Mouse (Mus musculus) G1E-ER4 (cell line): ENCODE data around the gene Eva1a. TPM values are rescaled to one million over a fixed set of nuclear protein-coding genes. Genes with fewer than 3 reads are reported as not detected.

Experiments
- GATA1 ChIP-seq: IDR thresholded peaks from one replicate; pipeline ENCODE4 v1.8.0; 2012; ENCODE audit warnings: low read length, inconsistent platforms
- polyA plus RNA-seq: library from polyadenylated mRNA; stranded (reverse); fragments of >175 nt; gene quantifications from 2 replicates; pipeline ENCODE4 v1.2.3, GENCODE M21; 2012

Gene Eva1a
- polyA plus RNA-seq: not detected in 2 replicates

- TF ChIP-seq GATA1: no peak
These were observed at the start of gene Eva1a for GRCm38 (mm10) chr6:82040834-82041487. TSS of gene Eva1a (plus strand) at chr6:82041043.

DNA sequence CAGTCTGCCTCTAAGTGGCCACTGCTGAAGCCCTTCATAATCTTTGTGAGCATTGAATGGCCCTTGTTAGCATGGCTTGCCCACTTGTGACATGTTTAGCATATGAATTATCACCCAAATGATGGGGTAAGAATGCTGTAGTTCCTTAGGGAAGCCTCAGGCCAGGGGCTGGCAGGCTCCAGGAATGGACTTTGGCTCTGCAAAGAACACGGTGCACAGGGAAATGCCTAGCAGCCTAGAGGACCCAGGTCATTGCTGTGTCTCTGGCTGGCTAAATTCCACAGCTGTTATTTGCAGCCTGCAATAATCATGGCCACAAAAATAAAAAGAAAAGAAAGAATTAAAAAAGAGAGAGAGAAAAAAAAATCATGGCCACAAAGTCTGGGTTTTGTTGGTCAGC, 28.5 kb upstream of the Eva1a start:
- no peak for TF ChIP-seq GATA1

DNA sequence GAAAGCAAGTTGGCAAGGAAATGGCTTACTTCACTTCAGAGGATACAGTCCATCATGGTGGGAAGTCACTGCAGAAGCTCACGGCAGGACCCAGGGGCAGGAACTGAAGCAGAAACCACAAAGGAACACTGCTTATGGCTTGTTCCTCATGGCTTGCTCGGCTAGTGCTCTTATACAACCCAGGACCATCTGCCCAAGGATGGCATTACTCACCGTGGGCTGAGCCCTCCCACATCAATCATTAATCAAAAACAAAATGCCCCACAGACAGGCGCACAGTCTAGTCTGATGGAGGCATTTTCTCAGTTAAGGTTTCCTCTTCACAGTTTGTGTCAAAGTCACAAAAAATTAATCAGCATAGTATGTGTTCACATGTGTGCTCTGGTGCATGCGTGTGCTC, 19.8 kb upstream of the Eva1a start:
- TF ChIP-seq GATA1: no peak

DNA sequence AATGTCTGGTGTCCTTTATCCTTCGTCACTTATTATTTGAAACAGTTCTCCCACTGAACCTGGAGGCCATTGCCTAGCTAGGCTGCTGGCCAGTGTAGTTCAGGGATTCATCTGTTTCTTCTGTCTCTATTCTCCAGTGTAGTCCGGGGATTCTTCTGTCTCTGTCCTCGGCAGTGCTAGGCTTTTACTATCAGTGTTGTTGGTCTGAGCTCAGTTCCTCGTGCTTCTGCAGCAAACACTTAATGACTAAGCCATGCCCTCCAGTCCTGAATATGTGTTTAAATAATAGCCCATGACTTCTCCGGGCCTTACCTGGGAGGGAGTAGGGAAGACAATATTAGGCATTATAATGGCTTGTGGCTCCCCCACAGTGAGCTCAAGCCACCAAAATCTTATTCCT, 19.3 kb upstream of the Eva1a start:
- TF ChIP-seq GATA1: no peak

- TF ChIP-seq GATA1: no peak
These were observed 11.0 kb upstream of the Eva1a start for GRCm38 (mm10) chr6:82029611-82030510.

DNA sequence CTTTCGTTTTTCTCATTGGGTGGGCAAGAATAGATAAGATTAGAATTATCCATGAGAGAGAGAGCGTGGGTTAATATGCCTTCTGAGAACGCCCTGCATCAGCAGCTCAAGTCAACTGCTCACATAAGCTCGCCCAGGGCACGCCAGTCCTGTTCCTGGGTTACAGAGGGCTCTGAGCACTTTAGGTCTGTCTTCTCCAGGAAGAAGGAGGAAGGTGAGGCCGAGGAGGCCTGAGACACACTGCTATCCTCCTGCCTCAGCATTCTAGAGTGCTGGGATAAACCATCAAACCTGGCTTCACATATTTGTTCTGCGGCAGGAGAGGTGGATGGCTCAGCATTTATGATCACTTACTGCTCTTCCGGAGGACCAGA, 10.3 kb upstream of the Eva1a start:
- TF ChIP-seq GATA1: no peak

GRCm38 (mm10) chr6:82037211-82037610, 3.6 kb upstream of the Eva1a start:
- no peak for TF ChIP-seq GATA1

DNA sequence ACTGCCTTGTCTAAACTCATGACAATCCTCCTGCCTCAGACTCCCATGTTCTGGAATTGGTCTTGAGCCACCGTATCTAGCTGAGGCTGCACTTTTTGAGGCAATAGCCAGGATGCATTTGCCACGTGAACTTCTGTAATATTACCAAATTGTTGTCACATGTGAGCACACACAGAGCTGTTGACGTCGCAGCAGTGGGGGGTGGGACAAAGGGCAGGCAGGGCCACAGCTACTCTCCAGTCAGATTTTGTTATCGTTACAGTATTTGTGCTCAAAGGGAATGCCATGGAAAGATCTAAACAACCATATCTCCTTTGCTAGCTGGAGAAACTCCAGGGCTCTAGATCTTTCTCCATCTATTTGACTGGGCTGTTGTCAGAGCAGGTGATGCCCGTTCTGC, 1.6 kb upstream of the Eva1a start:
- no peak for TF ChIP-seq GATA1

DNA sequence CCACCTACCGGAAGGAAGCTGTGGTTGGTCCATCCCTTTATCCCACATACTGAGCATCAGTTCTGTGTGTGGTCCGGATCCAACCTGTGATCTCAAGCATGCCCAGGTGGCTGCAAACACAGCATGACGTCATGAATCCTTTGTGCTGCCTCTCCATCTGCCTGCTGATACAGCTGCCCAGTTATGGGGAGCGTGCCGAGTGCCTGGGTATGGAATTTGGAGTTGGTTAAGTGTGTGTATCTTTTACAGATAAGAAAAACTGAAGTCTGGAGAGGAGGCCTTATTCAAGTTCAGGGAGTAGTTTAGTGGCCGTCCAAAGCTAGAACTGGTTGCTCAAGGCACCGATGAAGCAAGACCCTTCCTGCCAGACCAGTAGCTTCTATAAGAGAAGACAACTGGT, 875 bp upstream of the Eva1a start:
- no peak for TF ChIP-seq GATA1

DNA sequence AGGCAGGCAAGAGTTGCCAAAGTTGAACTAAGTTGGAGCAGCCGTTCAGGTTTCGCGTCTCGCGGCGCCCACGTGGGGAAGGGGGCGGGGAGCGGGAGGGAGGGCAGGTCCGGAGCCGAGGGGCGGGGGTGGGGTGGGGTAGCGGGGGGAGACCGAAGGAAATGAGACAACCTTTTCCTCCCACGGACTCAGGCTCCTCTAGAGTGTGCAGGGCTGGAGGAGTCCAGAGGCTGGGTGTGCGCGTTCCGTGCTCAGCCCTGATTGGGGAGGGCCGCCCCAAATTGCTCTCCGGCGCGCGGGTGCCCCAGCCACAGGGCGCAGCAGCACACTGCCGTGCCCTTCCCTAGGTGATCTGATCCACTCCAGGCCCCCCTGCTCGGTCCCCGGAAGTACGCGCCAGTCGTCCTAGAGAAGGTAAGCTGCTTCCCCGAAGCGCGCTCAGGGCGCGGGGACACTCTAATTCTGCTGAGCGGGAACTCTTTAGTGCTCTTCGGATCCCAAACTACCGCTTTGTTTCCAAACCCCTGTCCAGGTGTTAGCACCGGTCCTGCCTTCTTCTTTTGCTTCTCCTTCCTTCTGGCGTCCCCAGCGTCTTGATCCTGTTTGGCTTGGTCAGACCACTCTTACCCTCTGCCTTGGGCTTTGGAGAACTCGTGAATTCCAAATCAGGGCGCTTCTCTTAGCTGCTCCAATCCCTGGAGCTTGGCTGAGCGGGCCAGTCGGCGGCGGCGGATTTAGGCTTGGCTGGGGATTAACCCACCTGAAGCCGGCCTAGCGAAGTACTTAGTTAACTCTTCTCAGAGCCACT, 849 bp downstream of the Eva1a start:
- TF ChIP-seq GATA1: no peak

GRCm38 (mm10) chr6:82042296-82043125, 1.7 kb downstream of the Eva1a start:
- TF ChIP-seq GATA1: no peak

- no peak for TF ChIP-seq GATA1
These were observed 2.8 kb downstream of the Eva1a start for GRCm38 (mm10) chr6:82043634-82044033.

DNA sequence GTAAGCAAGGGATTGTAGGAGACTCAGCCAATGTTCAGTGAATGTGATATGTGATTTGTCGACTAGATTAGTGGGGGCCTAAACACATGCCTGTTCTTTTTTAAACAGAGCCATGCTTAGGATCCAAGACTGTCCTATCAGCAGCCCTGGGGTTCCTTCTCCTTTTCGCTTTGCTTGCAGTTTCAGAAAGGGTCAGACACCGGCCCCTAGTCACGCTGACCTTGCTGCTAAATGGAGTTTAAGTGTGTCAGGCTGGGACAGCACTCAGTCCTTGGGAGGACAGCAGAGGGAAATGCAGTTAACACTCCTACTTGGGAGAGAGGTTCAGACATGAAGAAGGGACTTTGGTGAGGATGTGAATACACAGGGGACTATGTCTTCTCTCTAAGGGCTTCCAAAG, 3.7 kb downstream of the Eva1a start:
- TF ChIP-seq GATA1: no peak

DNA sequence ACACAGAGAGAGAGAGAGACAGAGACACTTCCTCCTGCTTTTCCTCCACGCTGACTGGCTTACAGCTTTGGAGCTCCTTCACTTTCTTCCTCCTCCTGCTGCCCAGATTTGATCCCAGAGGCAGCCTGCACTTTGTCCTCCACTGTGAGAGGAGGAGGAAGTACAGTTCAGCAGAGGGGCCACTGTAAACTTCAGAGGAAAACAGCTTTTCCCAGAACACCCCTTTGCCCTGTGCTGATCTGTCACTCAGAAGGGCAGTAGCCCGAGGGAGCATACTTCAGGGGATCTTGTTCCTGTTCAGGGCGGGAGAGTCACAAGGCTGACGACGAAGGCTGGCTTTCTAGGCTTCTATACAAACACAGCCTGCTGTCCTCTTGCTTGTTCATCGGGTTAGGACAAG, 7.1 kb downstream of the Eva1a start:
- TF ChIP-seq GATA1: no peak

DNA sequence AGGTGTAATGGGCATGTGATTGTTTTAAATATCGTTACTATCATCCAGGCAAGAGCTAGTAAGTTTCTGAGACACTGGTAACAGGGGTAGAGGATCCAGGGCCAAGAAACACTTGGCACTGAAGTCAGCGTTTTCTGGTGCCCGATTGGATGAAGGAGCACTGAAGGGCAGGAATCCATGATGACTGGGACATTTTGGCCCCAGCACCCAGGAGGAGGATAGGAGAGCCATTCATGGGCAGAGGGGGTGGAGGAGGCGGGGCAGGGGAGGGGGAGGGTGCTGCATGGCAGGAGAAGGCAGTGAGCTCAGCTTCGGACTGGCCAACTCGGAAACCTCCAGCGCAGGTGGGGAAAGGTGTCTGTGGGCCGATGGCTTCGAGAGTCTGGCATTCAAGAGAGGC, 9.4 kb downstream of the Eva1a start:
- no peak for TF ChIP-seq GATA1
